Mouse (Mus musculus): ENCODE measurements around the gene Cyld. TPM values are rescaled to one million over a fixed set of nuclear protein-coding genes. Genes with fewer than 3 reads are reported as not detected.

The Cyld gene
- polyA plus RNA-seq, 1 experiment from 2014 or later = 16.8 TPM

DNA sequence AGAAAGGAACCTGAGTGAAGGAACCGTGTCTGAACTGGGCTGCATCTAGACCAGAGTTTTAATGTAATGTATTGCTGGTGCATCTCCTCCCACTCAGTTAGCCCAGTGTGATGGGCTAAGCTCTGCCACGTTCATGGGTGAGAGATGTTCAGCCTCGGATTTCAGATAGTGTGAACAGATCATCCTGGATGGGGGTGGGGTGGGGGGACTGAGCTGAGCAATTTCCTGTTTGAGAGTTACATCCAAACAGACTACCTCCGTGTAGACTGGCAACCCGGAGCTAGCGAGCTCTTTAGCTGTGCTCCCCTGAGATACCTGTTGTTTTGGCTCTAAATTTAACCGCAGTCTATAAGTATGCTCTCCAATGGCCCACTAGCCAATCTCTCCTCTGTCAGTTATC is 4.9 kb upstream of the Cyld start:
- WGBS = 62% methylated on average over 7 of the region's 7 CpGs
- no peak overlapping the region for H3K9ac ChIP-seq (replicated peaks)
- H3K27me3 ChIP-seq = no peaks in the 10 kb centered on the region; the same call in 1 of the 2 replicates
- H3K4me1 ChIP-seq = peaks cover 6% of the 10 kb centered on the region; the same call in 1 of the 2 replicates
- H3K4me2 ChIP-seq (replicated peaks) = no peak overlapping the region
- H3K27ac ChIP-seq (replicated peaks) = no peak overlapping the region
- ATAC-seq (replicated peaks) = no peak
- no peaks in the 10 kb centered on the region for H3K9me3 ChIP-seq
- no peak overlapping the region for H3K4me3 ChIP-seq
- H3K36me3 ChIP-seq = no peaks in the 10 kb centered on the region

DNA sequence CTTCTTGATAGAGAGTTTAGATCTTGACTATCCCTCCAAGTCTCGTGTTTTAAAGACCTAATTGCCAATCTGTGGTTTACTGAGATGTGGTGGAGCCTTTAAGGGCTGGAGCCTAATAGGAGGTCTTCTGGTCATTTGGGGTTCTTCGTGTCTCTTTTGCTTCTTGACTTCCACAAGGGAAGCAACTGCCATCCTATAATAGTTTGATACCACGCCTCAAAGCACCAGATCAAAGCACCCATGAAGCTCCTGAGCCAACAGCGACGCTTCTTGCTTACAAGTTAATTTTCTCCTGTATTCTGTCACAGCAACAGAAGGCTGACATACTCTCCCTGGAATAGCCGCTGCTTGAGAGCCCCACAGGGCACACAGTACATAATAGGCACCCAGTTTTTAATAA is 4.0 kb upstream of the Cyld start:
- Histone ChIP-seq H3K9ac (replicated peaks) (no peak overlapping the region), H3K36me3 (no peaks in the 10 kb centered on the region), H3K27me3 (no peaks in the 10 kb centered on the region; the same call in 1 of the 2 replicates), H3K4me1 (peaks cover 10% of the 10 kb centered on the region), H3K27ac (replicated peaks) (no peak overlapping the region), H3K4me3 (no peak overlapping the region), H3K4me2 (replicated peaks) (no peak overlapping the region), H3K9me3 (no peaks in the 10 kb centered on the region)
- WGBS = 88% methylated on average over 6 of the region's 6 CpGs
- no peak for ATAC-seq (replicated peaks)

DNA sequence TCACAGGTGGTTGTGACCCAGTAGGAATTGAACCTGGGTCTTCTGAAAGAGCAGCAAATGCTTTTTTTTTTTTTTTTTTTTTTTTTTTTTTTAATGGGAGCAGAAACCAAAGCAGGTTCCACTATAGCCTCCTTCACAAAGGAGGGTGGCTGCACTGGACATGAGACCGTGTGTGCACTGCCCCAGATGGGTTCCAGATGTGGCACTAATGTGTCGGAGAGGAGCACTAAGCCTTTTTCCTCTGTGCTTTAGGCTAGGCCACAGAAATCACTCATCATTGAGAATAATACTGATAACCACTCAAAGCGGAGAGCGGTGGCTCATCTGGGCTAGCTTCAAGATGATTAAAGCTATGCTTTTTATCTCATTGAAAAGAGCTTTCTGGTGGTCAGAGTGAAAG is 3.5 kb upstream of the Cyld start:
- no peak overlapping the region for H3K4me2 ChIP-seq (replicated peaks)
- WGBS = 90% methylated on average over 4 of the region's 4 CpGs
- H3K4me3 ChIP-seq = no peak overlapping the region
- H3K4me1 ChIP-seq = peaks cover 13% of the 10 kb centered on the region
- H3K36me3 ChIP-seq = no peaks in the 10 kb centered on the region
- H3K9ac ChIP-seq (replicated peaks) = no peak overlapping the region
- H3K9me3 ChIP-seq = no peaks in the 10 kb centered on the region
- no peak overlapping the region for H3K27ac ChIP-seq (replicated peaks)
- no peaks in the 10 kb centered on the region; the same call in 1 of the 2 replicates for H3K27me3 ChIP-seq
- ATAC-seq (replicated peaks) = no peak

DNA sequence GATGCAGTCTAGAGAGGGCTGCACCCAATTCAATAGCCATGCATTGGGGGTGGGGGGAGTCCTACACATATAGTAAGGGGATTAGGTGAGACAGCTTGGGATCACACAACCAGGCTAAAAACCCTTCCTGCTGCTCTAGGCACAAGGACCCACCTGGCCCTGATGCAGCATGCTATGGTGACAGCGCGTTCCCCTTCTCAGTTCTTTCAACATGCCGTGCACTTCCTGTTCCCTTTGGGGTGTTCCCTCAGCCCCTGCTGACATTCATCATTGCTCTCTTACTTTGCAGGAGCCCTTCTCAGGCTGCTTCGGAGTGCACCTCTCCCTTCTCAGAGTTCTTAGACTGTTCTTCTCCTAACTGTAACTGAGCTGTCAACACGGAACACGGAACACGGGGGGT is 2.5 kb upstream of the Cyld start:
- Histone ChIP-seq H3K4me1 (peaks cover 13% of the 10 kb centered on the region), H3K4me2 (replicated peaks) (no peak overlapping the region), H3K27ac (replicated peaks) (no peak overlapping the region), H3K36me3 (no peaks in the 10 kb centered on the region), H3K4me3 (no peak overlapping the region), H3K9ac (replicated peaks) (no peak overlapping the region), H3K27me3 (no peaks in the 10 kb centered on the region; the same call in 1 of the 2 replicates), H3K9me3 (no peaks in the 10 kb centered on the region)
- WGBS = 81% methylated on average over 7 of the region's 7 CpGs
- no peak for ATAC-seq (replicated peaks)

DNA sequence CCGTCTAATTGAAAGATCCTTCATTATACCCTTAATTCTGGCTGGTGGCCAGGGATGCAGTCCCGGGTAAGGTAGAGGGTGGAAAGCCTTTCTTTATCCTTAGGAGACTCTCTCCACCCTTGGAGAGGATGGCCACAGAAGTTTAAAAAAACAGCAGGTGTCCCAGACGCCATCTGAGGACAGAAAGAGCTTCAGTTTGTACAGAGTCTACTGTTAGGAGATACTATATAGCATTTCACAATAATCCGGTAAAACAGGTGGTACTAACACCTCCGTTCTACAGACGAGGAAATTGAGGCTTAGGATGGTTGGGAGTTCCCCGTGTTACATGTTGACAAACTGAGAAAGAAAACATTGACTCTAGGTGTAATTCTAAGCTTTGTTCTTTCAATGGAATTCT is 600 bp upstream of the Cyld start:
- no peak overlapping the region for H3K9ac ChIP-seq (replicated peaks)
- peak overlapping the region; percentile 67 for H3K4me2 ChIP-seq (replicated peaks)
- H3K27me3 ChIP-seq = no peaks in the 10 kb centered on the region; the same call in 1 of the 2 replicates
- H3K4me1 ChIP-seq = peaks cover 13% of the 10 kb centered on the region
- WGBS = 10% methylated on average over 7 of the region's 7 CpGs
- ATAC-seq (replicated peaks) = peak; percentile 38
- no peaks in the 10 kb centered on the region for H3K36me3 ChIP-seq
- H3K4me3 ChIP-seq = peak overlapping the region; percentile 91
- 0 out of 2 replicates have a peak overlapping the region, but pooled peaks have one; percentile 18 for H3K27ac ChIP-seq (replicated peaks)
- H3K9me3 ChIP-seq = no peaks in the 10 kb centered on the region

DNA sequence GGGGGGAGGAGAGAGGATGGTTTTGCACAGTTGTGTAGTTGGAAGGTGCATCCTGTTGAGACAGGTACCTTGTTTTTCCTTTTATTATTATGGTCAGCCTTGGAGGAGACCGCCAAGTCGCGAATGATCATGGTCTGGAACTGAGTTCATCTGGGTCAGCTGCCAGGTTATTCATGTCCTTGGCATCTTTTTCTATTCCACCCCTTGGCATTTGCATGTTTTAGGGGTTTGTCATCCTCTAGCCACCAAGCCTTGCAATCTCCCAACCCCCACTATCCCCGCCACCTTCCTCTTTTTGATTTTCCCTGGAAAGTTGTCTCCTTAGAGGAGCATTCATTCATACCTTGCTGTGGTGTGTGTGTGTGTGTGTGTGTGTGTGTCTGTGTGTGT is 809 bp downstream of the Cyld start:
- peak overlapping the region; percentile 91 for H3K4me3 ChIP-seq
- WGBS = 12% methylated on average over 4 of the region's 4 CpGs
- peaks cover 13% of the 10 kb centered on the region for H3K4me1 ChIP-seq
- no peak for ATAC-seq (replicated peaks)
- no peaks in the 10 kb centered on the region for H3K36me3 ChIP-seq
- peak overlapping the region; percentile 67 for H3K4me2 ChIP-seq (replicated peaks)
- H3K27ac ChIP-seq (replicated peaks) = peak overlapping the region; percentile 77; the same call in 1 of the 2 replicates
- H3K9ac ChIP-seq (replicated peaks) = peak overlapping the region; percentile 64
- H3K9me3 ChIP-seq = no peaks in the 10 kb centered on the region
- no peaks in the 10 kb centered on the region; the same call in 1 of the 2 replicates for H3K27me3 ChIP-seq

DNA sequence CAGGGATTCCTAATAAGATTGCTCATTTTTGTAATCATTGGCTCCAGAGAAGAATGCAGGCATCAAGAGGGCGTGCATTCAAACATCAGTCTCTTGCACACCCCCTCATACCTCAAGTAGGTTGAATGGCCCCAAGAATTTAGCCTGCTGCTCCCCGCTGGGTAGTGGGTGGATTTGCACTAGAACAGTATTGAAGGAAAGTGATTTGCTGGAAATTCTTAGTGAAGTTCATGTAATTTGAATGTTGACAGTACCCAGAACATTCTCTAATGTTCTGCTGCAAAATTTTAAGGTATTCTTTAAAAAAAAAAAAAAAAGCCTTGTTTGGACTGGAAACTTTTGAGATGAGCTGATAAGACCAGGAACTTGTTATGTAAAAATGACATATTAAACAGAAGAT is 1.2 kb downstream of the Cyld start:
- ATAC-seq (replicated peaks) = no peak
- H3K36me3 ChIP-seq = no peaks in the 10 kb centered on the region
- WGBS = 26% methylated on average over 2 of the region's 2 CpGs
- 0 out of 2 replicates have a peak overlapping the region, but pooled peaks have one; percentile 64 for H3K9ac ChIP-seq (replicated peaks)
- peak overlapping the region; percentile 67 for H3K4me2 ChIP-seq (replicated peaks)
- no peaks in the 10 kb centered on the region; the same call in 1 of the 2 replicates for H3K27me3 ChIP-seq
- H3K27ac ChIP-seq (replicated peaks) = no peak overlapping the region
- H3K4me1 ChIP-seq = peaks cover 13% of the 10 kb centered on the region
- H3K9me3 ChIP-seq = no peaks in the 10 kb centered on the region
- H3K4me3 ChIP-seq = peak overlapping the region; percentile 91

DNA sequence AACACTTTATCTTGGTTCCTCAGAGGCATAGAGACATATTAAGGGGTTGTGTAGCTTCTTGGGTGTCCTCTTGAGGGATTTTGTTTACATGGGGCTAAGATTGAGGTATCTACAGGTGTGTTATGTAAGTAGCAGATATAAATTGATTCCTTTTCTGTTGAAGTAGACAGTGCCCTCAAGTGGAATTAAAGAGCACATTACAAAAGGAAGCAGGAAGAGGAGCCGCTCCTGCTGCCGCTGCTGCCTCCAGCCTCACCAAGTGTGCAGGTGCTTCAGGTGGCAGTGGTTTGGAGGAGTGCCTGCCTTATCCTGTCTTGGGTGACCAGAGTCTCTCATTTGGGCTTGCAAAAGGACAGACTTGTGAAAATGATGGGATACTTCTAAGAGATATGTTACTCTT is 4.8 kb downstream of the Cyld start:
- H3K4me1 ChIP-seq = peaks cover 7% of the 10 kb centered on the region
- H3K9me3 ChIP-seq = no peaks in the 10 kb centered on the region
- 34% methylated on average over 2 of the region's 2 CpGs for WGBS
- H3K9ac ChIP-seq (replicated peaks) = no peak overlapping the region
- no peak overlapping the region for H3K4me2 ChIP-seq (replicated peaks)
- no peak overlapping the region for H3K4me3 ChIP-seq
- ATAC-seq (replicated peaks) = no peak
- H3K27ac ChIP-seq (replicated peaks) = no peak overlapping the region
- no peaks in the 10 kb centered on the region for H3K27me3 ChIP-seq
- no peaks in the 10 kb centered on the region for H3K36me3 ChIP-seq

DNA sequence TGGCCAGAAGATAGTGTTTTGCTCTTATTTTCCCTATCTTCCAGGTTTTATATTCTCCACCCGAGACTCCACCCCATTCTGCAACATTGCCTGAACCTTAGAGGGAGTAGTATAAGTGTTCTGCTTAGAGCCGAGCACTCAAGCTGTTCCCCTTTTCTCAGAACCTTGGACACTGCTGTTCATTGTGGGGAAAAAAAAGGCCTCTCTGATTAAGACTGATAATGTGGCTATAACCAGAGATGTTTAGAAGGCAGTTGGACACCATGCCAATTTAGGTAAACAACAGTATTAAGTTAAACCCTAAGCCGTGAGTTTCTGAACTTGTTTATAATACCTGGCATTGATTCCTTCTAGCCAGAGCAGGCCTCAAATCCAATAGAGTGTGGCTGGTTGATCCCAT is 6.0 kb downstream of the Cyld start:
- no peak for ATAC-seq (replicated peaks)
- Histone ChIP-seq H3K4me1 (peaks cover 3% of the 10 kb centered on the region), H3K36me3 (0 out of 2 replicates have a peak, but pooled peaks cover under 1% of the 10 kb centered on the region), H3K27me3 (no peaks in the 10 kb centered on the region), H3K4me2 (replicated peaks) (no peak overlapping the region), H3K9ac (replicated peaks) (no peak overlapping the region), H3K9me3 (no peaks in the 10 kb centered on the region), H3K27ac (replicated peaks) (no peak overlapping the region), H3K4me3 (no peak overlapping the region)
- WGBS = 89% methylated on average over 3 of the region's 3 CpGs

DNA sequence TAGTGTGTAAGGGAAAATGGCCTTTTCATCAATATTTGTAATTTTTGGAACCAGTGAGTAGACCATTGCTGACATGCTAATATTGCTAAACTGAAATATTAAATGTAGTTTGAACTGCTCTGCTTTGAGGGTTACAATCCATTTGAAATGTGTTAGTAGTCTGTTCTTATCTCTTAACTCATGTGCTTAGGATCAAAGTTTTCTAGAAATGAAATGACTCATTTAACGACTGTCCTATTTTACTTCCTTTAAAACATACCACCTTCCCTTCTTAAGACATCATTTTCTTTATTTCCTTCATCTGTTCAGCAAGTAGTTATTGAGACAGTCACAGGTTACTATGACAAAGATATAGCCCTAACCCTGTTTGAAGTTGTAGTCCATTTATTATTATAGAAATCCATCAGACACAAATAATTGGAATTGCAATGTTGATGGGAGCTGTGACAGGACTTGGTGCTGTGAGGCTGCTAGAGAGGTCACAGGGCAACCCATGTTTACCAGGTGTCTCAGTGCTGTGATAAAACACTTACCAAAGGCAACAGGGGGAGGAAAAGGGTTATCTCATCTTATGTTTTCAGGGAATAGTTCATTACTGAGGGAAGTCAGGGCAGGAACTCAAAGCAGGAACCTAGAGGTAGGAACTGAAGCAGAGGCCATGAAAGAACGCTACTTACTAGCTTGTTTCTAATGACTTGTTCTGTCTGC is 26.6 kb downstream of the Cyld start:
- Histone ChIP-seq H3K4me1 (no peaks in the 10 kb centered on the region), H3K9me3 (no peaks in the 10 kb centered on the region), H3K36me3 (peaks cover 21% of the 10 kb centered on the region), H3K27me3 (no peaks in the 10 kb centered on the region), H3K27ac (replicated peaks) (no peak overlapping the region), H3K4me3 (no peak overlapping the region), H3K4me2 (replicated peaks) (no peak overlapping the region), H3K9ac (replicated peaks) (no peak overlapping the region)
- WGBS = 93% methylated on average over 2 of the region's 2 CpGs
- ATAC-seq (replicated peaks) = no peak

DNA sequence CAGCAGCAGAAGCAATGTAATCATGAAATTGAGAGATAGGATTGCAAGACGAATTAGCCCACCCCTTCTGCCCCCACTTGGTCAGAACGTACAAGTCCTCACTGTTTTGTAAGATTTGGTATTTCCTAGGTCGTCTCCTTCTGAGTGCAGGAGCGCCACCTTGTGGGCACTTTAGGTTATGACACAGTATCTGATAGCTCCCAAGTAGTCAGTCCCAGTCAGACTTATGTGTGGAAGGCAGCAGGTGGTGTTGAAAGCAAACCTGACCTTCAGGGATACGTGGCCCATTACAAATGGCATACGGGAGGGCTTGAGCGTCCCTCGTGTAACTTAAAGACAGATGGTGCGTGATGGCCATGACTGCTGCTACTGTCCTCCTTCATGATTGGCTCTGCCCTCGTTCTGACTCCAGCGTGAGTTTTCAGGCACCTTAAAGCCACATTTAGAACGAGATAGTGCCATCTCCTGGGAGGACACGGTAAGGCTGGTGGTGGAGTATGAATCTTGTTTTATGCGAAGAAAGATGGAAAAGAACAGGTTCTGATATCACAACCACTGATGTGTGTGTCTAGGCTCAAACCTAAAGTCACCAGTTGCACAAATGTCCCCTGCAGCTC is 58.5 kb downstream of the Cyld start:
- Histone ChIP-seq H3K27ac (replicated peaks) (no peak overlapping the region), H3K36me3 (no peaks in the 10 kb centered on the region), H3K4me1 (peaks cover 2% of the 10 kb centered on the region; the same call in 1 of the 2 replicates), H3K27me3 (no peaks in the 10 kb centered on the region), H3K4me2 (replicated peaks) (peak overlapping the region; percentile 30; the same call in 1 of the 2 replicates), H3K9ac (replicated peaks) (no peak overlapping the region), H3K4me3 (no peak overlapping the region), H3K9me3 (no peaks in the 10 kb centered on the region)
- peak; percentile 76 for ATAC-seq (replicated peaks)
- 2% methylated on average over 14 of the region's 14 CpGs for WGBS

DNA sequence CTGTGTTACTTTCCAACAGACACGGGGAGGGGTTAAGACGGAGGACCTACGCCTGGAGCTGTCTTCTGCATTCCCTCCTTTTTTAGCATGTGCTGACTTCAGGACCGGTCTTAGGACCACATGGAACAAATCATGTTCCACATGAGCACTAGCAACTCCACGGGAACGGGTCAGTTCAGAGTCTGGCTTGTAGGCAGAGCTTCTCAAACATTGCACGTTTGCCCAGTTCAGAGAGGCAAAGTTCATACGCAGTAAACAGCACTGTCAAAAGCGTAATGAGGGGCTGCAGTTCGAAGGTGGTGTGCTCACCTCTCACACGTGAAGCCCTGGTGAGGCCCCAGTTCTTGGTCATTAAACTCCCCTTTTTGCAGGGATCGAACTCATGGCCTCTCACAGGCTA is 65.2 kb downstream of the Cyld start:
- H3K36me3 ChIP-seq = no peaks in the 10 kb centered on the region
- H3K4me2 ChIP-seq (replicated peaks) = no peak overlapping the region
- 90% methylated on average over 12 of the region's 12 CpGs for WGBS
- no peaks in the 10 kb centered on the region for H3K27me3 ChIP-seq
- ATAC-seq (replicated peaks) = no peak
- no peak overlapping the region for H3K27ac ChIP-seq (replicated peaks)
- no peaks in the 10 kb centered on the region for H3K4me1 ChIP-seq
- no peak overlapping the region for H3K4me3 ChIP-seq
- no peaks in the 10 kb centered on the region for H3K9me3 ChIP-seq
- H3K9ac ChIP-seq (replicated peaks) = no peak overlapping the region
